Mouse (Mus musculus): ENCODE data around the gene Ctns.

DNA sequence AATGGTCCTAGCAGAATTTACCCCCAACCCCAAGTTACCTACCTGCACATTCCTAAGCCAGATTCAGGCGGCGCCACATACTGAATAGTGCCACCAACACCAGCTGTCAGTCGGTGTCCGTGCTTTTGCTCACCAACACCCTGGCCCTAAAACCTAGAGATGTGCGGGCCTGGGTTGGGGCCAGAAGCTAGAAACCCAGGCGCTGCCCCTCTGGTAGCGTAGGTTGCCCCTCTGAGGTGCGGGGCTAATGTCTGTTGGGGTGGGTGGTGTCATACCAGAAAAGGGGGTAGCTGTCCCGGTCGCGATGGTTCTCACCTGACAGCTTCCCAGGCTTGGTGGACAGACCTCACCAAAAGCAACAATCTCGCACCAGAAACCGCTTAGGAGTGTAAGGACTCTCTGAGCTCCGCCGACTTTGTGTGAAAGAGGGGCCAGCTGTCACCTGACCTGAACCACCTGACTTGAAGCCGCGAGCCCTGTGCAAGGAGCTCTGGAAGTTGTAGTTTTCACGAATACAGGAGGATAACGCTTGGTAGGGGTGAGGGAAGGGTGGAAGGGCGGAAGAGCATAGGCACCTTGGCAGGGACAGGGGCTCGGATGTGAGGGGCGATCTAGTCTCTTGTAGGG lies at the start of gene Ctns:
- TF ChIP-seq CTCF (IDR thresholded peaks at IDR 0.05; ENCODE audit: low read depth) (no peak), EP300 (IDR thresholded peaks at IDR 0.05; ENCODE audit: low read depth) (no peak)

All from heart, postnatal 0 days (tissue).